Mouse (Mus musculus) layer of hippocampus, postnatal 10 days (tissue): ENCODE data around the gene Erh. TPM values are rescaled to one million over a fixed set of nuclear protein-coding genes. Genes with fewer than 3 reads are reported as not detected.

Experiments used
- DNase-seq, 2 experiments: peaks; one replicate each; pipeline ENCODE4 v3.0.0; 2021; ENCODE audit warnings: low spot score in 2 of 2
- total RNA-seq, 2 experiments: library from RNA; stranded (reverse); gene quantifications; 2 replicates each; pipeline ENCODE4 v1.2.3; 2021

The Erh gene
- total RNA-seq, 2 experiments from 2014 or later: 74.7 to 76.8 TPM

GRCm38 (mm10) chr12:80620501-80620900, 23.6 kb downstream of the Erh start:
- no peak for DNase-seq

GRCm38 (mm10) chr12:80615371-80616257, 28.5 kb downstream of the Erh start:
- no peak for DNase-seq

GRCm38 (mm10) chr12:80612113-80612791, 31.9 kb downstream of the Erh start:
- DNase-seq: no peak

- DNase-seq: no peak
Observed at GRCm38 (mm10) chr12:80609928-80610327, 34.2 kb downstream of the Erh start.

- DNase-seq: no peak
Observed at GRCm38 (mm10) chr12:80608576-80608975, 35.6 kb downstream of the Erh start.

GRCm38 (mm10) chr12:80604218-80604617, 39.9 kb downstream of the Erh start:
- DNase-seq: peak in 1 of 2 experiments; percentile 28

GRCm38 (mm10) chr12:80603566-80603965, 40.6 kb downstream of the Erh start:
- peak; percentile 54 to 60 for DNase-seq

- no peak for DNase-seq
Observed at GRCm38 (mm10) chr12:80602432-80602831, 41.7 kb downstream of the Erh start.

- DNase-seq: no peak
Observed at GRCm38 (mm10) chr12:80601597-80602269, 42.4 kb downstream of the Erh start.

- DNase-seq: peak; percentile 66 to 70
Observed at GRCm38 (mm10) chr12:80598756-80599155, 45.4 kb downstream of the Erh start.

GRCm38 (mm10) chr12:80598236-80598635, 45.9 kb downstream of the Erh start:
- DNase-seq: no peak

GRCm38 (mm10) chr12:80595968-80596367, 48.2 kb downstream of the Erh start:
- DNase-seq: no peak

- DNase-seq: no peak
Observed at GRCm38 (mm10) chr12:80595566-80595965, 48.6 kb downstream of the Erh start.

- DNase-seq: no peak
Observed at GRCm38 (mm10) chr12:80594781-80595180, 49.4 kb downstream of the Erh start.

GRCm38 (mm10) chr12:80594141-80594540, 50.0 kb downstream of the Erh start:
- DNase-seq: no peak

- peak; percentile 51 to 69 for DNase-seq
Observed at GRCm38 (mm10) chr12:80584973-80585372, 59.2 kb downstream of the Erh start.

Other genes starting within 250 kb of the Erh start
- gene Dcaf5, start 207.7 kb downstream of the Erh start, total RNA-seq: 10 to 100 TPM; 64.6 to 67.3 TPM
- 10 to 100 TPM; 61.7 to 64.9 TPM for gene Exd2, start 181.2 kb downstream of the Erh start, total RNA-seq
- 10 to 100 TPM; 84.0 to 91.5 TPM for gene Galnt16, start 126.1 kb downstream of the Erh start, total RNA-seq
- gene Slc39a9, start 458 bp downstream of the Erh start, total RNA-seq: 10 to 100 TPM; 41.9 to 42.6 TPM
- gene Plekhd1, start 48.2 kb upstream of the Erh start, total RNA-seq: 1 to 10 TPM; 6.8 to 7.4 TPM
- 10 to 100 TPM; 18.1 to 19.0 TPM for gene Ccdc177, start 116.3 kb upstream of the Erh start, total RNA-seq
- 10 to 100 TPM; 36.3 to 36.5 TPM for gene Susd6, start 146.2 kb upstream of the Erh start, total RNA-seq